Mouse (Mus musculus): ENCODE measurements around the gene Evi2a. TPM values are rescaled to one million over a fixed set of nuclear protein-coding genes. Genes with fewer than 3 reads are reported as not detected.

The Evi2a gene
- polyA plus RNA-seq, 1 experiment, result 55.6 TPM

GRCm38 (mm10) chr11:79552622-79553021 lies 22.2 kb upstream of the Evi2a start:
- H3K27ac ChIP-seq (ENCODE audit: insufficient read depth, low read length), result no peak overlapping the region
- H3K4me3 ChIP-seq (ENCODE audit: insufficient read depth, low read length), result no peak overlapping the region
- no peaks in the 10 kb centered on the region for H3K4me1 ChIP-seq (ENCODE audit: control insufficient read depth, insufficient read depth, low read length)
- no peak for TF ChIP-seq CTCF (IDR thresholded peaks at IDR 0.05; ENCODE audit: extremely low read depth, insufficient read depth, low read length)
- TF ChIP-seq POLR2A (IDR thresholded peaks at IDR 0.05; ENCODE audit: extremely low read depth, insufficient read depth, low read length), result no peak

GRCm38 (mm10) chr11:79536293-79536692 lies 5.9 kb upstream of the Evi2a start:
- TF ChIP-seq POLR2A (IDR thresholded peaks at IDR 0.05; ENCODE audit: extremely low read depth, insufficient read depth, low read length), result no peak
- no peak for TF ChIP-seq CTCF (IDR thresholded peaks at IDR 0.05; ENCODE audit: extremely low read depth, insufficient read depth, low read length)
- Histone ChIP-seq H3K4me3 (ENCODE audit: insufficient read depth, low read length) (no peak overlapping the region), H3K27ac (ENCODE audit: insufficient read depth, low read length) (no peak overlapping the region), H3K4me1 (ENCODE audit: control insufficient read depth, insufficient read depth, low read length) (no peaks in the 10 kb centered on the region)

- no peak for TF ChIP-seq CTCF (IDR thresholded peaks at IDR 0.05; ENCODE audit: extremely low read depth, insufficient read depth, low read length)
- no peak for TF ChIP-seq POLR2A (IDR thresholded peaks at IDR 0.05; ENCODE audit: extremely low read depth, insufficient read depth, low read length)
- Histone ChIP-seq H3K4me3 (ENCODE audit: insufficient read depth, low read length) (no peak overlapping the region), H3K4me1 (ENCODE audit: control insufficient read depth, insufficient read depth, low read length) (peaks cover 2% of the 10 kb centered on the region; the same call in 1 of the 2 replicates)
These were observed 5.1 kb upstream of the Evi2a start for GRCm38 (mm10) chr11:79535554-79535953.

GRCm38 (mm10) chr11:79533950-79534690 lies 3.7 kb upstream of the Evi2a start:
- 0 out of 2 replicates have a peak overlapping the region, but pooled peaks have one; percentile 6 for H3K27ac ChIP-seq (ENCODE audit: insufficient read depth, low read length)
- H3K4me3 ChIP-seq (ENCODE audit: insufficient read depth, low read length), result no peak overlapping the region
- peaks cover 2% of the 10 kb centered on the region; the same call in 1 of the 2 replicates for H3K4me1 ChIP-seq (ENCODE audit: control insufficient read depth, insufficient read depth, low read length)
- TF ChIP-seq POLR2A (IDR thresholded peaks at IDR 0.05; ENCODE audit: extremely low read depth, insufficient read depth, low read length), result no peak
- TF ChIP-seq CTCF (IDR thresholded peaks at IDR 0.05; ENCODE audit: extremely low read depth, insufficient read depth, low read length), result no peak

More at GRCm38 (mm10) chr11:79535554-79535953, 5.1 kb upstream of the Evi2a start:
- H3K27ac ChIP-seq (ENCODE audit: insufficient read depth, low read length), result no peak overlapping the region

- Histone ChIP-seq H3K4me3 (ENCODE audit: insufficient read depth, low read length) (no peak overlapping the region), H3K4me1 (ENCODE audit: control insufficient read depth, insufficient read depth, low read length) (peaks cover 2% of the 10 kb centered on the region; the same call in 1 of the 2 replicates), H3K27ac (ENCODE audit: insufficient read depth, low read length) (no peak overlapping the region)
- TF ChIP-seq CTCF (IDR thresholded peaks at IDR 0.05; ENCODE audit: extremely low read depth, insufficient read depth, low read length) (no peak), POLR2A (IDR thresholded peaks at IDR 0.05; ENCODE audit: extremely low read depth, insufficient read depth, low read length) (no peak)
These were observed 2.9 kb upstream of the Evi2a start for GRCm38 (mm10) chr11:79533311-79533710.

GRCm38 (mm10) chr11:79531485-79531884 lies 1.1 kb upstream of the Evi2a start:
- Histone ChIP-seq H3K4me1 (ENCODE audit: control insufficient read depth, insufficient read depth, low read length) (peaks cover 4% of the 10 kb centered on the region), H3K27ac (ENCODE audit: insufficient read depth, low read length) (no peak overlapping the region), H3K4me3 (ENCODE audit: insufficient read depth, low read length) (no peak overlapping the region)
- TF ChIP-seq CTCF (IDR thresholded peaks at IDR 0.05; ENCODE audit: extremely low read depth, insufficient read depth, low read length) (no peak), POLR2A (IDR thresholded peaks at IDR 0.05; ENCODE audit: extremely low read depth, insufficient read depth, low read length) (no peak)

- TF ChIP-seq POLR2A (IDR thresholded peaks at IDR 0.05; ENCODE audit: extremely low read depth, insufficient read depth, low read length) (no peak), CTCF (IDR thresholded peaks at IDR 0.05; ENCODE audit: extremely low read depth, insufficient read depth, low read length) (no peak)
- Histone ChIP-seq H3K4me1 (ENCODE audit: control insufficient read depth, insufficient read depth, low read length) (peaks cover 4% of the 10 kb centered on the region), H3K27ac (ENCODE audit: insufficient read depth, low read length) (peak overlapping the region; percentile 32; the same call in 1 of the 2 replicates), H3K4me3 (ENCODE audit: insufficient read depth, low read length) (peak overlapping the region; percentile 8; the same call in 1 of the 2 replicates)
These were observed 365 bp upstream of the Evi2a start for GRCm38 (mm10) chr11:79530774-79531173.

GRCm38 (mm10) chr11:79529736-79530135 lies 673 bp downstream of the Evi2a start:
- peaks cover 4% of the 10 kb centered on the region for H3K4me1 ChIP-seq (ENCODE audit: control insufficient read depth, insufficient read depth, low read length)
- TF ChIP-seq POLR2A (IDR thresholded peaks at IDR 0.05; ENCODE audit: extremely low read depth, insufficient read depth, low read length) (no peak), CTCF (IDR thresholded peaks at IDR 0.05; ENCODE audit: extremely low read depth, insufficient read depth, low read length) (no peak)
- no peak overlapping the region for H3K27ac ChIP-seq (ENCODE audit: insufficient read depth, low read length)
- H3K4me3 ChIP-seq (ENCODE audit: insufficient read depth, low read length), result peak overlapping the region; percentile 11; the same call in 1 of the 2 replicates

- no peak overlapping the region; the same call in 1 of the 2 replicates for H3K4me3 ChIP-seq (ENCODE audit: insufficient read depth, low read length)
- peaks cover 4% of the 10 kb centered on the region for H3K4me1 ChIP-seq (ENCODE audit: control insufficient read depth, insufficient read depth, low read length)
- H3K27ac ChIP-seq (ENCODE audit: insufficient read depth, low read length), result no peak overlapping the region
- no peak for TF ChIP-seq CTCF (IDR thresholded peaks at IDR 0.05; ENCODE audit: extremely low read depth, insufficient read depth, low read length)
- no peak for TF ChIP-seq POLR2A (IDR thresholded peaks at IDR 0.05; ENCODE audit: extremely low read depth, insufficient read depth, low read length)
These were observed 1.2 kb downstream of the Evi2a start for GRCm38 (mm10) chr11:79529226-79529625.

GRCm38 (mm10) chr11:79528601-79529000 lies 1.8 kb downstream of the Evi2a start:
- no peak for TF ChIP-seq CTCF (IDR thresholded peaks at IDR 0.05; ENCODE audit: extremely low read depth, insufficient read depth, low read length)
- no peak for TF ChIP-seq POLR2A (IDR thresholded peaks at IDR 0.05; ENCODE audit: extremely low read depth, insufficient read depth, low read length)
- Histone ChIP-seq H3K4me1 (ENCODE audit: control insufficient read depth, insufficient read depth, low read length) (peaks cover 7% of the 10 kb centered on the region), H3K27ac (ENCODE audit: insufficient read depth, low read length) (no peak overlapping the region), H3K4me3 (ENCODE audit: insufficient read depth, low read length) (no peak overlapping the region)
